Mouse (Mus musculus) liver, postnatal 0 days (tissue): ENCODE results near the gene Atp9a. TPM values are rescaled to one million over a fixed set of nuclear protein-coding genes. Genes with fewer than 3 reads are reported as not detected.
A peak's percentile ranks its signal among the peaks of the same experiment; 100 is the strongest.

Experiments used
- ATAC-seq: fragments of 200-750 bp; cut with Nextera tagmentation; 2 replicates; pipeline ENCODE4 v1.8.0; 2017; ENCODE audit warnings: mild to moderate bottlenecking, moderate library complexity
- DNase-seq: peaks from one replicate; pipeline ENCODE4 v3.0.0-alpha.2; 2016
- H3K27ac ChIP-seq: fragments of 300-500 bp; sonication (generic); 2 replicates; pipeline ENCODE4 v1.5.1; 2014; ENCODE audit warnings: antibody characterized with exemption, moderate library complexity, mild to moderate bottlenecking, low read depth
- H3K27me3 ChIP-seq: fragments of 300-500 bp; sonication (generic); 2 replicates; pipeline ENCODE4 v1.6.1; 2014; ENCODE audit warnings: low read length, control low read depth, mixed read lengths; ENCODE audit not compliant: insufficient read depth
- H3K36me3 ChIP-seq: fragments of 300-500 bp; sonication (generic); replicated peaks from 2 replicates; pipeline ENCODE4 v1.6.1; 2014; ENCODE audit warnings: mild to moderate bottlenecking, control low read depth, low read length, moderate library complexity, mixed read lengths; ENCODE audit not compliant: insufficient read depth
- H3K4me1 ChIP-seq: fragments of 300-500 bp; sonication (generic); 2 replicates; pipeline ENCODE4 v1.6.1; 2014; ENCODE audit warnings: antibody characterized with exemption, mild to moderate bottlenecking, control low read depth; ENCODE audit not compliant: insufficient read depth
- H3K4me2 ChIP-seq: fragments of 300-500 bp; sonication (generic); 2 replicates; pipeline ENCODE4 v1.6.1; 2014; ENCODE audit warnings: low read depth, mild to moderate bottlenecking, low read length, moderate library complexity, mixed read lengths
- H3K4me3 ChIP-seq: fragments of 300-500 bp; sonication (generic); 2 replicates; pipeline ENCODE4 v1.5.1; 2014; ENCODE audit warnings: low read depth, low read length
- H3K9ac ChIP-seq: fragments of 300-500 bp; sonication (generic); replicated peaks from 2 replicates; pipeline ENCODE4 v1.6.1; 2014; ENCODE audit warnings: mild to moderate bottlenecking, moderate library complexity
- H3K9me3 ChIP-seq: fragments of 300-500 bp; sonication (generic); 2 replicates; pipeline ENCODE4 v1.6.1; 2016; ENCODE audit warnings: mild to moderate bottlenecking, control low read depth, low read length, mixed read lengths
- CTCF ChIP-seq: sonication (generic); IDR thresholded peaks from 2 replicates; pipeline ENCODE4 v1.5.1; 2016; ENCODE audit warnings: antibody characterized with exemption, low read depth
- EP300 ChIP-seq: IDR thresholded peaks from 2 replicates; pipeline ENCODE4 v1.6.1; 2016; ENCODE audit warnings: antibody characterized with exemption, low read depth, mild to moderate bottlenecking
- WGBS: fragments of 180-500 bp; shearing (Covaris S2); extraction: QIAGEN DNeasy Blood & Tissue Kit; methylation state at CpG from one replicate; pipeline ENCODE4 v1.1.7; 2014; ENCODE audit not compliant: insufficient replicate concordance; 5-methylcytosine and 5-hydroxymethylcytosine counted together
- polyA plus RNA-seq: library from polyadenylated mRNA; unstranded; fragments of >200 nt; fragmentation: Nextera tagmentation; extraction: Ambion mirVana; gene quantifications from 2 replicates; pipeline ENCODE4 v1.2.1, GENCODE M21; 2015

Gene Atp9a
- polyA plus RNA-seq, 1 experiment from 2014 or later, result 7.3 TPM

DNA sequence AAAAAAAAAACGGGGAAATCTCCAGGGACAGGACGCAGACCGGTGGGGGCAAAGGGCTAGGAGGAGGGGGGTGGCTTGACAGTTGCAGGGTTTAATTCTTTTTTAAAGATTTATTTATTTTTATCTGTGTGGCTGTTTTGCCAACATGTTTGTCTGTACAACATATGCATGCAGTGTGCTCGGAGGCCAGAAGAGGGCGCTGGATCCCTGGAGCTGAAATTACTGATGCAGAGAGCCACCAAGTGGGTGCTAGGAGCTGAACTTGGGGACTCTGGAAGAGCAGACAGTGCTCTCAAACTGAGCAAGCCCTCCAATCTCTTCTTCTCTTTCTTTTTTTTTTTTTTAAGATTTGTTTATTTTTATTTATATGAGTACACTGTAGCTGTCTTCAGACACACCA lies 81.9 kb downstream of the Atp9a start:
- ATAC-seq (no peak), DNase-seq (no peak)
- no peak for TF ChIP-seq EP300
- TF ChIP-seq CTCF, result peak; percentile 51
- no peak overlapping the region for H3K27ac ChIP-seq
- H3K4me1 ChIP-seq, result no peaks in the 10 kb centered on the region
- WGBS, result 52% methylated on average over 5 of the region's 5 CpGs
- H3K9ac ChIP-seq, result no peak overlapping the region
- no peak overlapping the region for H3K4me3 ChIP-seq
- no peaks in the 10 kb centered on the region for H3K27me3 ChIP-seq
- H3K9me3 ChIP-seq, result no peaks in the 10 kb centered on the region
- H3K36me3 ChIP-seq, result no peaks in the 10 kb centered on the region
- H3K4me2 ChIP-seq, result no peak overlapping the region

DNA sequence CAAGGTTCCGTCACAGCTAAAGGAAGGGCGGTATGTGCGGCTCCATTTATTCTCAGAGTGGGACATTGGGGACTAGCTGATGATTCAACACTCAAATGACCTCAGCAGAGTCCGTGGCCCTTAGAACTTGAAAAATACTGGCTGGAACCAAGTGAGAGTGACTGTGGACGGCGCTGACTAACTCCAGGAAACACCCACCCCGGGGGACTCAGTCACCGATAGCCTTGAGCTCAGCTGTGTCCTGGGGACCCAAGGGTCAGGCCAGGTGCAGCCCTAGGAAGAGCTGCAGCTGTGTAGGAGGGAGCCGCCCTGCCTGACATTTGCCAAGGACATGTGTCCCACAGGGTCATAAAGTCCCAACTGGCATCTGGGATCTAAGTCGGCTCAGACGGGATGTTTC lies 83.7 kb downstream of the Atp9a start:
- Histone ChIP-seq H3K36me3 (no peaks in the 10 kb centered on the region), H3K4me2 (no peak overlapping the region), H3K9ac (no peak overlapping the region), H3K4me3 (no peak overlapping the region), H3K27me3 (no peaks in the 10 kb centered on the region), H3K4me1 (peaks cover 7% of the 10 kb centered on the region; the same call in 1 of the 2 replicates), H3K27ac (no peak overlapping the region), H3K9me3 (no peaks in the 10 kb centered on the region)
- no peak for TF ChIP-seq EP300
- no peak for TF ChIP-seq CTCF
- DNase-seq, result no peak
- ATAC-seq, result no peak
- 76% methylated on average over 11 of the region's 11 CpGs for WGBS

DNA sequence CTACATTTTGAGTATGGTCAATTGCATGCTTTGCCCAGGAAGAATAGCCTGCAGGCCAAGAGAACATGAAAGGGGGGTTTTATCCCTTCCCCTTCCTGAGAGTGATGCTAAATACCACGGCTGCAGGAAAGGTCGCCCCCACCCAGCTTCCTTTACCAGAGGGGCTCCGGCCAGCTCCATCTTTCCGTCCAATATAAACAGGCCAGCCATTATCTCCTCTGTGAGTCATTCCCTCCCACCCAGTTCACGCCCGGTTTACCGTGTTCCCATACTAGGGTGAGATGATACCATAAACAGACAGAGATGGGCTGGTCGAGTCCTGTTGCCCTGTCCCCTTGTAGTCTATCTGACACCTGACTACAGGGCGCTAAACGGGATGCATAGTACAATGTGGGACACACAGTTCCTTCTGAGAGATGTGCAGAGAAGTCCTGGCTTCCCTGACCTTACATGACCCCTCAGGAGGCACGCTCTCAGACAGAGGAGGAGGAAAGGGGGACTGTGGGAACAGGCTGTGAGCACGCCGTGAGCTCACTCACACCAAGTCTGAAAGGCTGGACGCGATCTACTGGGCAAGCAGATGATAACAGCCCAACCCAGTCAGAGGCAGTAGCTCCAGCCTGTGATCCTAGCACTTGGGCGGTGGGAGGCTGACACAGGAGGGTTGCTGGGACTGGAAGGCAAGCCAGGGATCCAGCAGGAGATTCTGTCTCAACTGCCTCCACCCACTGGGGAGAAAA lies 85.5 kb downstream of the Atp9a start:
- H3K9ac ChIP-seq, result no peak overlapping the region
- H3K27ac ChIP-seq, result no peak overlapping the region
- H3K27me3 ChIP-seq, result no peaks in the 10 kb centered on the region
- DNase-seq (no peak), ATAC-seq (no peak)
- TF ChIP-seq CTCF (no peak), EP300 (no peak)
- no peak overlapping the region for H3K4me3 ChIP-seq
- H3K36me3 ChIP-seq, result no peaks in the 10 kb centered on the region
- no peak overlapping the region for H3K4me2 ChIP-seq
- WGBS, result 62% methylated on average over 16 of the region's 16 CpGs
- peaks cover 7% of the 10 kb centered on the region; the same call in 1 of the 2 replicates for H3K4me1 ChIP-seq
- no peaks in the 10 kb centered on the region for H3K9me3 ChIP-seq

DNA sequence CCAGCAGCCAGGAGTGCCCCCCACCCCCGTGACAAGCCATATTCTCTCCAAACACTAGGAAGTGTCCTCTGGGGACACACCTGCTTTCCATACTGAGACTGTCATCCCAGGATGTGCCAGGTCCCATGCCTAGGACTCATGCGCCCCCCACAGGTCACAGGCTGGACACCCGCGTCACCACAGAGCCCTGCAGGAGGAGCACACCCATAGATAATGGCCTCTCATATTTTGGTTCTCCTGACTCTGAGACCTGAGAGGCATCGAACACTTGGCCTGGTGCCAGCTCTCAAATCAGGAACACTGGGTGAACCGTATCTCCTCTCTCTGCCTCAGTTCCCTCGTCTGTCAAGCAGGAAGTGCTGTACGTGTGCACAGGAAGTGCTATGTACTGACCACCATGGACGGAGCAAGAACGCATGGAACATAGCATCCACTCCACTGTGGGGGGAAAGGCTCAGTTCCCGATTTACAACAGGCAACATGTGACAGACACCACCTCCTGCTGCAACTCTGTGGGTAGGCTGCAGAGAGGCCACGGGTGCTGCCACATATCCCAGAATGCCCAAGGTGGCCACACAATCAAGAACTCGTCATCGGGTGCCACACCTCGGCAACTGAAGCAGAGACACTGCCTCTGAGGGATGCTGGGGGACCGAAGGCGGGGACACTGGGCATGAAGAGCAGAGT lies 87.1 kb downstream of the Atp9a start:
- DNase-seq, result peak; percentile 45
- Histone ChIP-seq H3K4me3 (no peak overlapping the region), H3K27me3 (no peaks in the 10 kb centered on the region), H3K36me3 (no peaks in the 10 kb centered on the region), H3K4me1 (peaks cover 7% of the 10 kb centered on the region; the same call in 1 of the 2 replicates), H3K27ac (no peak overlapping the region), H3K9ac (no peak overlapping the region), H3K4me2 (no peak overlapping the region), H3K9me3 (no peaks in the 10 kb centered on the region)
- WGBS, result 48% methylated on average over 17 of the region's 17 CpGs
- no peak for ATAC-seq
- TF ChIP-seq EP300, result no peak
- TF ChIP-seq CTCF, result peak; percentile 41

DNA sequence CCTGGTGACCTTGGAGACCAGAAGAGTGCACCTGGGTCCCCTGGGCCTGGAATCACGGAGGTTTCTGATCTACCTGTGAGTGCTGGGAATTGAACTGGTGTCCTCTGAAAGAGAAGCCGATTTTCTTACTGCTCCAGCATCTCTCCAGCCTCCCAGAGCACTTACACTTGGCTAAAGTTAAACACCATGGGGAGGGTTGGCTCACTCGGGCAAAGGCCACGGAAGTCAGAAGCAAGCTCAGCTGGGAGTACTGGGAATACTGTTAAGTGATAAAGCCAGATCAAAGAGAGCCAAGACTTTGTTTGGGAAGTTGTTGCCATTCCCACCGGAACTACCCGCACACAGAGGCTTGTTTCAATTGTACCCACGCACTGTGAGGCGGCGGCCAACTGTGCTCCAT lies 87.7 kb downstream of the Atp9a start:
- no peak for DNase-seq
- Histone ChIP-seq H3K9me3 (no peaks in the 10 kb centered on the region), H3K27me3 (no peaks in the 10 kb centered on the region), H3K27ac (no peak overlapping the region), H3K4me2 (no peak overlapping the region), H3K4me3 (no peak overlapping the region), H3K36me3 (no peaks in the 10 kb centered on the region), H3K9ac (no peak overlapping the region), H3K4me1 (peaks cover 7% of the 10 kb centered on the region; the same call in 1 of the 2 replicates)
- ATAC-seq, result no peak
- WGBS, result 49% methylated on average over 9 of the region's 9 CpGs
- no peak for TF ChIP-seq EP300
- TF ChIP-seq CTCF, result no peak

DNA sequence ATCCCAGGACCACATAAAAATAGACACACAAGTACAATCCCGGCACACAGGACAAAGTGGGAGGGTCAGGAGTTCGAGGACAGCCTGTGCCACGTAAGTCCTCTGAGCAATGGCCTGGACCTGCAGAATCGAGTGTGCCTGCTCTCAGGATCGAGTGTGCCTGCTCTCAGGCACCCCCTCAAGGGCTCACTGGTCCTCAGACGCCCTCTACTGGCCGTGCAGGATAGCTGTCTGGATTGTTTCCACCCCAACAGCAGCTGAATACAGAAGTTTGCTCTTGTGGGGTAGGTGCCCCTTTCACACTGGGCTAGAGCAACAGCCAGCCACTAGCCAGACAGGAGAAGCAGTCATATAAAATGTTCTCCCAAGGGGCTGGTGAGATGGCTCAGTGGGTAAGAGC lies 90.5 kb downstream of the Atp9a start:
- Histone ChIP-seq H3K9ac (no peak overlapping the region), H3K27ac (no peak overlapping the region), H3K4me3 (no peak overlapping the region), H3K4me2 (no peak overlapping the region), H3K4me1 (peaks cover 7% of the 10 kb centered on the region; the same call in 1 of the 2 replicates), H3K9me3 (no peaks in the 10 kb centered on the region), H3K27me3 (no peaks in the 10 kb centered on the region), H3K36me3 (no peaks in the 10 kb centered on the region)
- ATAC-seq, result no peak
- 39% methylated on average over 7 of the region's 7 CpGs for WGBS
- DNase-seq, result peak; percentile 38
- peak; percentile 62 for TF ChIP-seq CTCF
- no peak for TF ChIP-seq EP300
